Mouse (Mus musculus) myocyte (in vitro differentiated cells): ENCODE measurements around the gene Antxr1.

Experiments used
- CEBPB ChIP-seq: IDR thresholded peaks from 2 replicates; pipeline ENCODE4 v1.6.1; 2011; ENCODE audit warnings: mild to moderate bottlenecking, moderate library complexity; ENCODE audit not compliant: poor library complexity, insufficient read depth, severe bottlenecking
- MAX ChIP-seq: IDR thresholded peaks from one replicate; pipeline ENCODE4 v1.6.1; 2011; ENCODE audit warnings: low read depth, mild to moderate bottlenecking, control low read depth
- POLR2A ChIP-seq: IDR thresholded peaks from one replicate; pipeline ENCODE4 v1.6.1; 2011; ENCODE audit warnings: low read depth, mild to moderate bottlenecking, control low read depth, moderate library complexity; ENCODE audit not compliant: insufficient read length
- TCF12 ChIP-seq: IDR thresholded peaks from one replicate; pipeline ENCODE4 v1.6.1; 2011; ENCODE audit warnings: mild to moderate bottlenecking, control low read depth; ENCODE audit not compliant: poor library complexity, insufficient read depth, severe bottlenecking

DNA sequence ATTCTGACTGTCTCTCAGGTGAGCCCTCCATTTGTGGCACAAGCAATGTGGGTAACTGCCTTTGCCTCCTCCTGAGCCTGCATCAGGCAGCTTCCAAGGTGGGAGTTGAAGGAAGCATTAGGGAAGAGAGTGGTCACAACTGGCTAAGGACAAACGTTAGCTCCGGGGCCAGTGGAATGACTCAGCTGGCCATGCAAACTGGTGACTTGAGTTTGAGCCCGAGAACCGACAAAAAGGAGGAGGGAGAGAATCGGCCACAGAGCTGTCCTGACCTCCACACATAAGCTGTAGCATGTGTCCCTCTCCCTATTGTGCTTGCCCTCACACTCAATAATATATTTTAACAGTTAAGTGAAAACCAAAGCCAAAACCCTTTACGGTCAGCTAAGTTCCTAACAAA, 152.9 kb downstream of the Antxr1 start:
- TF ChIP-seq TCF12 (no peak), POLR2A (no peak), MAX (no peak), CEBPB (no peak)
